Mouse (Mus musculus) forebrain, embryonic 14.5 days (tissue): ENCODE results near the gene Slc7a9. TPM values are rescaled to one million over a fixed set of nuclear protein-coding genes. Genes with fewer than 3 reads are reported as not detected.

Experiments used
- ATAC-seq: fragments of 200-750 bp; cut with Nextera tagmentation; 2 replicates; pipeline ENCODE4 v1.8.0; 2017; ENCODE audit warnings: mild to moderate bottlenecking, moderate library complexity
- DNase-seq: peaks from one replicate; pipeline ENCODE4 v3.0.0-alpha.2; 2015; ENCODE audit warnings: low spot score
- H3K27ac ChIP-seq: fragments of 300-500 bp; sonication (generic); 2 replicates; pipeline ENCODE4 v1.5.1; 2014; ENCODE audit warnings: low read depth, mild to moderate bottlenecking, control low read depth, low read length, moderate library complexity
- H3K27me3 ChIP-seq: fragments of 300-500 bp; sonication (generic); replicated peaks from 2 replicates; pipeline ENCODE4 v1.6.1; 2014; ENCODE audit warnings: low read length, control low read depth, mixed read lengths; ENCODE audit not compliant: control insufficient read depth, insufficient read depth
- H3K36me3 ChIP-seq: fragments of 300-500 bp; sonication (generic); 2 replicates; pipeline ENCODE4 v1.6.1; 2014; ENCODE audit warnings: low read length, control low read depth; ENCODE audit not compliant: control insufficient read depth, insufficient read depth
- H3K4me1 ChIP-seq: fragments of 300-500 bp; sonication (generic); 2 replicates; pipeline ENCODE4 v1.6.1; 2014; ENCODE audit warnings: antibody characterized with exemption, low read length, control low read depth; ENCODE audit not compliant: control insufficient read depth, insufficient read depth
- H3K4me2 ChIP-seq: fragments of 300-500 bp; sonication (generic); 2 replicates; pipeline ENCODE4 v1.6.1; 2014; ENCODE audit warnings: mild to moderate bottlenecking, control low read depth, low read length
- H3K4me3 ChIP-seq: fragments of 300-500 bp; sonication (generic); 2 replicates; pipeline ENCODE4 v1.5.1; 2014; ENCODE audit warnings: low read depth, low read length, control low read depth
- H3K9ac ChIP-seq: fragments of 300-500 bp; sonication (generic); 2 replicates; pipeline ENCODE4 v1.6.1; 2014; ENCODE audit warnings: mild to moderate bottlenecking, low read length, control low read depth, moderate library complexity
- H3K9me3 ChIP-seq: fragments of 300-500 bp; sonication (generic); replicated peaks from 2 replicates; pipeline ENCODE4 v1.6.1; 2016; ENCODE audit warnings: low read length, control low read depth, mixed read lengths; ENCODE audit not compliant: control insufficient read depth
- WGBS: fragments of 180-500 bp; shearing (Covaris S2); extraction: QIAGEN DNeasy Blood & Tissue Kit; methylation state at CpG from one replicate; pipeline ENCODE4 v1.1.7; 2014; 5-methylcytosine and 5-hydroxymethylcytosine counted together
- polyA plus RNA-seq: library from polyadenylated mRNA; unstranded; fragments of >200 nt; fragmentation: Nextera tagmentation; extraction: Ambion mirVana; gene quantifications from 2 replicates; pipeline ENCODE4 v1.2.1, GENCODE M21; 2014

Slc7a9 gene
- polyA plus RNA-seq, 1 experiment from 2014 or later = not detected

GRCm38 (mm10) chr7:35490186-35490585 is 41.6 kb downstream of the Slc7a9 start:
- Histone ChIP-seq H3K9me3 (no peaks in the 10 kb centered on the region), H3K9ac (no peak overlapping the region), H3K4me3 (no peak overlapping the region), H3K4me1 (no peaks in the 10 kb centered on the region), H3K36me3 (no peaks in the 10 kb centered on the region), H3K27ac (no peak overlapping the region), H3K27me3 (no peaks in the 10 kb centered on the region), H3K4me2 (no peak overlapping the region)
- DNase-seq (no peak), ATAC-seq (no peak)
- 97% methylated on average over 2 of the region's 2 CpGs for WGBS

- no peaks in the 10 kb centered on the region for H3K4me1 ChIP-seq
- ATAC-seq (no peak), DNase-seq (no peak)
- H3K27ac ChIP-seq = no peak overlapping the region
- no peak overlapping the region for H3K4me2 ChIP-seq
- WGBS = 61% methylated on average over 1 of the region's 1 CpGs
- H3K27me3 ChIP-seq = no peaks in the 10 kb centered on the region
- no peaks in the 10 kb centered on the region for H3K9me3 ChIP-seq
- H3K9ac ChIP-seq = no peak overlapping the region
- H3K36me3 ChIP-seq = no peaks in the 10 kb centered on the region
- H3K4me3 ChIP-seq = no peak overlapping the region
These were observed 42.4 kb downstream of the Slc7a9 start for GRCm38 (mm10) chr7:35491005-35491404.

DNA sequence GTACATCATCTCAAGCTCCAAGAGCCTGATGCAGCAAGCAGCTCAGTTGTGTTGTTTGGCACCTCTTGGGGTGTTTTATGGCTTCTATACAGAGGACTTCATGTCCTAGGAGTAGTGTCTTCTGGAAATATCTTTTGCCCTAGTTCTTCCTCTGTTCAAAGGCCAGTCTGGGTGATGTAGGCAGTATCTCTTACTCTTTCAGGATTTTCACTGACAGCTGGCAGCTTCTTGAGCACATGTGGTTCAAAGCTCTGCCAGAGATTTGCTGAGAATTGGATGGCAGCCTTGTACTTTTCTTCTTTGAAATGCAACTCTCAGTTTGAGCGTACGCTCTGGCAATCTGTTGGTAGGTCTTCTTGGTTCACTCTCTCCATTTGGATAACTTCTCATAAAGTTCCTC is 48.9 kb downstream of the Slc7a9 start:
- no peak for DNase-seq
- Histone ChIP-seq H3K9ac (no peak overlapping the region), H3K4me1 (no peaks in the 10 kb centered on the region), H3K36me3 (no peaks in the 10 kb centered on the region), H3K27ac (no peak overlapping the region), H3K9me3 (no peaks in the 10 kb centered on the region), H3K4me2 (no peak overlapping the region), H3K4me3 (no peak overlapping the region), H3K27me3 (no peaks in the 10 kb centered on the region)
- 95% methylated on average over 2 of the region's 2 CpGs for WGBS
- no peak for ATAC-seq

- H3K4me3 ChIP-seq = no peak overlapping the region
- WGBS = 20% methylated on average over 4 of the region's 4 CpGs
- H3K36me3 ChIP-seq = no peaks in the 10 kb centered on the region
- no peaks in the 10 kb centered on the region for H3K9me3 ChIP-seq
- no peak overlapping the region for H3K9ac ChIP-seq
- ATAC-seq = no peak
- H3K4me1 ChIP-seq = no peaks in the 10 kb centered on the region
- H3K27ac ChIP-seq = no peak overlapping the region
- peak; percentile 21 for DNase-seq
- no peak overlapping the region for H3K4me2 ChIP-seq
- H3K27me3 ChIP-seq = no peaks in the 10 kb centered on the region
These were observed 53.4 kb downstream of the Slc7a9 start for GRCm38 (mm10) chr7:35501995-35502394.

Other genes starting within 250 kb of the Slc7a9 start
- 21.4 and 22.3 TPM in 2 replicates for gene Lrp3, start 233.3 kb upstream of the Slc7a9 start, polyA plus RNA-seq
- gene Gpatch1, start 130.4 kb upstream of the Slc7a9 start, polyA plus RNA-seq = 21.2 and 24.0 TPM in 2 replicates
- 1.2 and 1.6 TPM in 2 replicates for gene Rhpn2, start 114.6 kb upstream of the Slc7a9 start, polyA plus RNA-seq
- gene Faap24, start 52.0 kb upstream of the Slc7a9 start, polyA plus RNA-seq = 21.6 and 22.7 TPM in 2 replicates
- gene Cep89, start 51.8 kb upstream of the Slc7a9 start, polyA plus RNA-seq = 23.8 and 28.3 TPM in 2 replicates
- 0.50 and 0.78 TPM in 2 replicates for gene Tdrd12, start 88.9 kb downstream of the Slc7a9 start, polyA plus RNA-seq
- 110 and 113 TPM in 2 replicates for gene Nudt19, start 107.5 kb downstream of the Slc7a9 start, polyA plus RNA-seq
- 0.08 and 0.12 TPM in 2 replicates for gene Rgs9bp, start 136.8 kb downstream of the Slc7a9 start, polyA plus RNA-seq
- 21.8 and 26.3 TPM in 2 replicates for gene Ankrd27, start 137.4 kb downstream of the Slc7a9 start, polyA plus RNA-seq
- 232 and 268 TPM in 2 replicates for gene Pdcd5, start 198.7 kb downstream of the Slc7a9 start, polyA plus RNA-seq